Mouse (Mus musculus) urinary bladder, postnatal 36 days (tissue): ENCODE measurements at regions not wholly inside any gene's neighbourhood (a gene's known extent, or its start where the extent isn't known, plus 50 kb on each side); places are given as distances from the start of the nearest gene placed in this dataset.

ENCODE experiments used
- DNase-seq, 2 experiments: peaks; one replicate each; pipeline ENCODE4 v3.0.0; 2022; ENCODE audit warnings: low spot score in 2 of 2, mixed read lengths in 1 of 2

DNA sequence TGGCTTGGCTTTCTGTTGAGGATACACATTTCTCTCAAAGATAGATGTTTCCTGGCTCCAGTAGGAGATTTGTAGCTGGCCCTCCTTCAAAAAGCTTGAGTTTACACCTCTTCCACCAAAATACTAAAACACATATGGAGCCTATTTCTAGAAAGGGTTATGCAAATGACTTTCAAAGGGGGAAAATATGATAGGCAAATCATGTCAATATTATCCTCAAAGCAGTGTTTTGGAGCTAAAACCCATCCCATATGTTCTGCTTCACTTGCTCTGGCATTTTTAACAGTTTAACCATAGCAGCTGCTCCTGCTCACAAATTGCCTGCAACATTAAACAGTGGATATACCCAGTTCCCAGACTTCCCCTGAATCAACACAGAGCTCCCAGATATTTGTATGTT lies 525.5 kb upstream of the Pappa start:
- no peak for DNase-seq

DNA sequence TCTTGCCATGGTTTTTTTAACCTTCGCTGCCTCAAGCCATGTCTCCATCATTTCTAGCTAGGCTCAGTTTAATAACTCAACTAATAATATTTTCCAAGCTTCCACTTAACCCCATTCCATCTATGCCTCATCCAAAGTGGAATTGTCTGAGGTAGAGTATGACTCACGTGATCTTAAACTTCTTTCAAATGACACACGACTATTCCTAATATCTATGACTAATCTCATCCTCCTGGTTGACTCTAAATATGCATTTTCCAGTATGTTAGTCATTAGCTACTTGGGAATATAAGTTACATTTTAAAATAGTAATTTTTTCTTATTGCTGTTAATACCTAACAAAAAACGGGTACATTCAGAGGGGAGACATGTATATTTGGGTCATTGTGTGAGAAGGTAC lies 524.8 kb upstream of the Pappa start:
- no peak for DNase-seq

DNA sequence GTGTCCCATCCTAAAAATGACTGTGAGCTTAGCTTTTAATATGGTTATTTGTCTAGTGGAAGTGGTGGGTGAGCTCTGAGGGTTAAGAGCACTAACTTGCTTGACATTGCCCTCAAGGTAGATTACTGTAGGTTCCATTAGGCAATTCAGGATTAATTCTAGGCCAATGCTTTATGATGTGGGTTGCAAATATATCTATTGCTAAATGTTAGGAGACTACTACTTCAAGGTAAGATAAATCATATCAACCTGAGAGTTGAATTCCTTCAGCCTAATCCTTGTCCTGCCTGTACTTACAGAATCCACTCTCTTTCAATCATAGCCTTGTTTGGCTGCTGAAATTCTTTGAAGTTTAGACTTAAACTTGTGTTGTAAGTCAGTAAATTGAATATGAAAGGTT lies 501.2 kb upstream of the Pappa start:
- no peak for DNase-seq

DNA sequence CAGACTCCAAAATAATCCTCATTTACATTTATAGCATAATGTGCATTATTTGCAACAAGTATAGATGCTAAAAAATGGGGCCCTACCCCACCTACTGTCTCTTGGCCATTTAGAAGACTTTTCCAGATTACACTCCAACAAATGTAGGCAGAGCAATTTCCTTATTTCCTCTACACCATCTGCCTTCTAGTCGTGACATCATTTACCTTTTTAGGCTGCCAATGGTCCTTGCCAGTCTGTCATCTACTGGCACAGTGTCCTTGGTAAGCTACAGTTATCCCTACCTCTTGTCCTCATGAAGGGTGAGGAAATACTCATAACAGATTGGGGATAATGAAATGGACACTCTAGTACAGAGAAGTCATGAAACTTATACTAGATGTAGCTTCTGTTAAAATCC lies 491.8 kb upstream of the Pappa start:
- no peak for DNase-seq

DNA sequence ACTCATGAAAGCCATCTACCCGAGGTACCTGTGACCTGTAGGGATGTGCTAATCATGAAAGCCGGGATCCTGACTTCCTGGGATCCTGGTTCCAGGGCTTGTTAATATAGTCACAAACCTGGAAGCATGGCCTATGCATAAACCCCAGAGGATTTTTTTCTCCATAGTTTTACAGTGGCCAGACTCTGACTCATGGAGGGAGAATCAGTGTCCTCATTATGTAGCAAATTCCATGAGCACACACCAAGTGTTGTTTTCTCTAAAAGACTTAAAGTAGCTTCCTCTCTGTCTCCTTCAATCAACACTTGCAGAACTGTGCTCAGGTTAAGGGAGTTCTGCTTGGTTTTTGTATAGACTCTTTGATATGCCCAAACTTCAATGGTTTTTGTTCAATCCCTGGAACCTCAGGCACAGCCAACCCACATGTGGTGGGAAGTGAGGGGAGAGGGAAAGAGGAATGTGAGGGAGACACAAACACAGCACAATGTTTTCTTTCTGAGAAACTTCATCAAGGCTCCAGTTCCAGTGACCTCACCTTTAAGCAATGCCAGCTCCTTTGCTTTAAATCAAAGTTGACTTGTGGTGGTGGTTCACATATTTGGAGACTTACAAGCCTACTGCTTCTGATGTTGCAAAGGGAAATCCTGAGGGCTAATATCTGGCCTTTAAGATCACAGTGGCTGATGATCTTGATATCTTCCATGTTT lies 488.6 kb upstream of the Pappa start:
- no peak for DNase-seq

DNA sequence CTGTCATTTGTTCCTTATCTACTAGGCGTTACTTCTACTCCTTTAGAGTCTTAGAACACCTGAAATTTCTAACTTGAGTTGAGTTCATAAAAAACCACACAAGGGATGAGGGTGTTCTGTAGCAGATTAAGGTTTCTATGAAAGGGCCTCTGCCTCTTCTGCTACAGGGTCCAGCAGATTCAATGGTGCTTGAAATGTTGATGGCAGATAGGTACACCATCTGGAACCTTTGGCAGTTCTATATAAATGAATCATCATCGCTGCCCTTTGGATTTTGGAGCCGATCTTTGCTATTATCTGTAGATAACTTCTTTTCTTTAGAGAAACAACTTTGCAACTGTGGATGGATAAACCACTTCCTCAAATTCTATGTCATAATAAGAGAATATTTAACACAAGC lies 483.9 kb upstream of the Pappa start:
- DNase-seq = no peak

DNA sequence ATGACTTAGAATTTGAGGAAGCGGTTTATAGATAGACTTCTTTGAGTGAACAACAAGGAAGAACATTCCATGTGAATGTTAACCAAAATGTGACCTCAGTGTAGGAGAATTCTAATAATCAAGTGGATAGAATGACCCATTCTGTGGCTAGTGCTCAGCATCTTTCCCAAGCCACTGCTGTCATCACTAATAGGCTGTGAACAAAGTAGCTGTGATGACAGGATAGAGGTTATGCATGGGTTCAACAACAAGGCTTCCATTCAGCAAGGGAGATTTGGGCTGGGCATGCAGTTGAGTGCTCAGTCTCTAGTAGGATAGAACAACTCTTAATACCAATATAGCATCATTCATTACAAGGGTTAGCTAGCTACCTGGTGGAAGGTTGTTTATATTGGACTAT lies 483.0 kb upstream of the Pappa start:
- DNase-seq = no peak

DNA sequence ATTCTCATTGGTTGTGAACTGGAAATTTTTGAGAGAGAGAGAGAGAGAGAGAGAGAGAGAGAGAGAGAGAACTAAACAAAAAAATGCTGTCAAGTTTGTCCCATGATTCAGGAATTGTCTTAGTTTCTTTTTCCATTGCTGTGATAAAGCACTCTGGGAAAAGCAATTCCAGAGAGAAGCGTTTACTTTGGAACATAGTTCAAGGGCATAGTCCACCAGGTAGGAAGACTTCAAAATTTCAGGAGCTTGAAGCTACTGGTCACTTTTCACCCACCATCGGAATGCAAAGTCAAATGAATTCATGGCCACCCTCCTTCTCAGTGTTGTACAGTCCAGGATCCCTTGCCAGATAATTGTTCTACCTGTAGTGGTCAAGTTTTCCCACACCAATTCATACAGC lies 478.8 kb upstream of the Pappa start:
- no peak for DNase-seq

DNA sequence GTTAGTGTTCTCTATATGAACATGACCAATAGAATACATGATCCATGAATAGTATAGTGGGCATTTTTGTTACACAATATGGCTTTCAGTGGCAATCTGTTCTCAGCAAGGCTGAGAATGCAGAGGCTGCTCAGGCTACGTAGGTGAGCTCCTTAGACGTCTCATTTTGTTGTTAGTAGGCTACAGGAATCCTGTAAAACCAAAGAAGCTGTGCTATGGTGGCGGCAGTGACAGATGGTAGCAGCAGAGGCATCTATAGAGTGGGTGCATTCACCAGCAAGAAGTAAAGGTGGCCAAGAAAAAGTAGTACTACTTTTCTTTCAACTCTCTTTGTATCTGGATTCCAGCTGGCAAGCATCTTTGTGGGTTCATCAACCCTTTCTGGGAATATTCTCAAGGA lies 469.8 kb upstream of the Pappa start:
- no peak for DNase-seq

DNA sequence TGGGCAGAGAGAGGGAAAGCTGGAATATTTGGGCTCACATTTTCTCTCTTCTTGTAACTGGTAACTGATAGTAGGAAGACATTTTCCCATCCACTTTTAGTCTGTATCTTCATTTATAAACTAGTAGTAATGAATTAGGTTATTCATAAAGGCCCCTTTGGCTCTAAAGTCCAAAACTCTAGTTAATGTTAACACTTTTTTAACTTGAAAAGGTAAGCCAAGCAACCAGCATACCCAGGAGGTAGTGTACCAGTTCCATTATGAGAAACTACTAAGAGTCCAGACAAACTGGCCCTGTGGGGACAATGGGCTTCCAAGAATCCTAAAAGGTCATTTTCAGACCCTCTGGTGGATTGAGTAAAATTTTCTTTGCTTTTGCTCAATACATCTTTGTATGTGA lies 468.4 kb upstream of the Pappa start:
- DNase-seq = no peak

DNA sequence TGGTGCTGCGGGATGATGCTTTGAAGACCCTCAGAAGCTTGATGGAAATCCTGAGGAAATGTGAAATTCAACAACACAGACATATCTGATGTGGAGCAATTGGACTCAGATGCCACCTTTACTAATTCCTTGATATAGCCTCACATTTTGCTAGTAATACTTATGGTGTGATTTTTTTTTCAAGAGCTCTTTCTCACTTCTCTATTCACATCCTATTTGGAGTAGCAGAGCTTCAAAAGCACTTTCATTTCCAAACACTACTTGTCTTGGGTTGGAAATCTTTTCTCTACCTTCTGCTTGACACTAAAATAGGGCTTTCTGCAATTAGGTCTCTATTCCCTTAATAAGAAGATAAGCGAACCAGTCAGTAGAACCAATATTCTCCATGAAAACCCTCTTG lies 460.3 kb upstream of the Pappa start:
- DNase-seq = no peak

DNA sequence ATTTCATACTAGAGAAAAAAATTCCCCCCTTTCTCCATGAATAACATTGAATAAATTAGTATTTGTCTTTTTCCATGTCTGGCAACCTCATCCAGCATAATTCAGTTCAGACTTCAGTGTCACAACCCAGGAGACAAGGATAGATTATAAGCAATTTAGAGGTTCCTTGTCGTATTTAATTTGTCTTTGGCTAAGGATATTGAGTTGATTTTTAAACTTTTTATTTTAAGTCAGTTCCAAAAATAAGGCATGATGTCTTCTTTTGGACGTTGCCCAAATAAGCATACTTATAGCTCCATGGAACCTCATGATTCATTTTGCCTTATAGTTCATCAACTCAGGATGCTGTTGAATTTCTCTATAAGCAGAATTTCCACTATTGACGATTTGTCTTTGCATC lies 456.0 kb upstream of the Pappa start:
- no peak for DNase-seq

DNA sequence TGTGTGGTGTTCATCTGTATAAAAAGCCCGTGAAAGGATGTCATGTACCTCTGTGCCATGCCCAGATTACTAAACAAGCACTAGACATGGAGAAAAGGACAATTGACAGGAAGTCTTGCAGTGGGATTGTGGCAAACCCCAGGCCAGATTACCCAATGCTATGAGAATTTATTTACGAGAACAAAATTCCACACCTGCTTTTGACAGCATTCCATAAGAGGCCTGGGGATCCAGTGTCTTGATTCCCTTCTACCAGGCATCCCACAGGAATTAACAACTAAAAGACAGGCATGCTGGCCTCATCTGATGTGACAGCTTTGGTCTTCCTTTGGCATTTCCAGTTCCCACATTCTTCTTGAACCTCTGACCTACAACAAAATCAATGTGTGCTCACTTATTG lies 454.3 kb upstream of the Pappa start:
- DNase-seq = no peak

DNA sequence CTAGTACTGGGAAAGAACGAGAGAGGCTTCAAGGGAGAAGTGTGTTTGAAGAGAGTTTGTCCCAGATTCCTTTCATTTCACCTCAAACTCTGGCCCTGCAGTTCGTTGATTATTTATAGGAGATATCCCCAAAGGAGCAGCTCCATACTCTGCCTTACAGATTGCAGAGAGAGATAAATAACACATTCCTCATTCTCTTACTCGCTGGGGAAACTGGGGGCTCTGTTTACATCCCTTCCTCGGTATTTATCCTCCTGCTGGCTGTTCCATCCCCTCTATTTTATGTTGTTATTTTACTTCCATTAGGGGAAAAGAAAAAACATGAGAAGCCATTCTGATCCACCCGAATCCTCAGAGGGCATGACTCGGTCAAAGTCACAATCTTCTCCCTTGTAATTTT lies 447.5 kb upstream of the Pappa start:
- no peak for DNase-seq

DNA sequence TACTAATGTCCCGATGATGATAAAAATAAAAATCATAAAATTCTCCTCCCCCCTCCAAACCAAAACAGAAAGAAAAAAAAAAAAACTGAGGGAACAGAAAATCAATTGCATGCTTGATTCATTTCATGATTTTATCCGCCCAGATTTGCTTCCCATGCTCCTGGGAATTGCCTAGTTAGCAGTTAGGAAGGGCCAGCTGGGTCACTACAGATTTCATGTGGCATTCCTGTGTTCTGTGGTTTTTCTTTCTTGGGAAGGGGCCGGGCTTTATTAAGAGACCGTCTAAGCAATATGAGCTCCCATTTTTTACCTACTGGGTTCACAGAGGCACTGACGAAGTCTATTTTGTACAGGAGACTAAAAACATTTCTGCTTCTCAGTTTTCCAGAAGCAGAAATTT lies 447.1 kb upstream of the Pappa start:
- DNase-seq = no peak

DNA sequence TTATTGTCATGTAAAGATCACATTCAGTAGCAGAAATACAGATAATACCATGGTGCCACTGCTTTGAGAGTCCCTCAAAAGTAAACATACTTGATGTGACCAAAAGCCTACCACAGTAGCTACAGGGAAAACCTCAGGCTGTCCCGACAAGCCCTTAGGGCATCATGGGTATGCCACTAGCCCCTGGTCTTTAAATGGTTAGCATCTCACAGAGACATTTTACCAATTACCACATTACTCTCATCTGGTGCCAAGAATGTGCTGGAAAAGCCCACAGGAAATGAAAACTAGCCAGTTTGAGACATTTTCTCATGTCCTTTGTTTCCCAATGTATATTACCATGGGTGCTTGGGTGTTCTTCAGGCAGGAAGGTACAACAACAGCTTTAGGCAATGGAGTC lies 439.3 kb upstream of the Pappa start:
- DNase-seq = no peak

DNA sequence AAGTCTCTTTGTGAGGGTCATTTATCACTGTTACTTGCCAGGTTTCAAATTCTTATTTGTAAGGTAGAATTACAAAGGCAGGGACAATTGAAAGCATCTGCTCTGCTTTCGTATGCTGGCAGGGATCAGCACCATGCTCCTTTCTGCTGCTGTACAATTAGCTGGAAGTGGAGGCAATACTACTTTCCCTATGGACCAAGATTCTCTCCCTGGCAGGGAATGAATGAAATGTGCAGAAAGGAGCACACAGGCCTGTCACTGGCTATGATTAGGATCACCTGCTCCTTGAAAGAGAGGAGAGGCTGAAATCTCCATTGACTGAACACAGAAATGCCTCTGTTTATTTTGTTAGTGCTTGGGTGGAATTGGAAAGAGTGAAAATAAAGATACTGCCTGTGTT lies 427.8 kb upstream of the Pappa start:
- DNase-seq = no peak

DNA sequence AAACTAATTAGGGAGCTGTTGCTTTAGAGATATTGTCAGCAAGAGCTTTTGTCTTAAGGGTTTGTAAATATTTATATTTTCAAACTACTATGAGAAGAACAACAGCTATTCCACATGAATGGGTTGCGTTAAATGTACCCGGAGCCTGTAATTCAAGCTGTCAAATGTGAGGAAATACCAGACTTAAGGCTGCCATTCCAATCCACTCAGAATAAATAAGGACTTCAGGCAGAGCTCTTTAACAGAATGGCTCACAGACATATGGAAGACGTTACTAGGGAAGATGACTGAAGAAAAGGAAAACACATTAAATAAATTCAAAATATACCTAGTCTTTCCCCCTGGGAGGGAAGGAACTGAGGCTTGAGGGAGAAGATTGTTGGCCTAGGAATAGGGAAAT lies 400.7 kb upstream of the Pappa start:
- no peak for DNase-seq

DNA sequence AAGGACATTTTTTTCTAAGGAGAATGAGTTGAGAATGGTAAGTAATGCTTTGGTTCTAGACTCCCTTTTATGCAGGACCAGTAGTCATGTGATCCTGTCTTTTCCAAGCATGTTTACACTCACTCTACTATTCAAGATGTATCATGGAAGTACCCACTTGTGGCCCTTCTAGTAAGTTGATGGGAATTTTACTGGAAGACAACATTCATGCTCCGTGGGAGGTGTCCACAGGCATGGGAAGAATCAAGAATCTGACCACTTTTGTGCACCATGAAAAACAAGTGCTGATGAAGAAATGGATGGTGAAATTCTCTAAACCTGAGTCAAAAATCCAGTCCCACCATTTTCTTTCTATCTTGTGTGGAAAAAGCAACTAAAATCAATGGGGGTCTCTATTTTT lies 399.1 kb upstream of the Pappa start:
- no peak for DNase-seq

DNA sequence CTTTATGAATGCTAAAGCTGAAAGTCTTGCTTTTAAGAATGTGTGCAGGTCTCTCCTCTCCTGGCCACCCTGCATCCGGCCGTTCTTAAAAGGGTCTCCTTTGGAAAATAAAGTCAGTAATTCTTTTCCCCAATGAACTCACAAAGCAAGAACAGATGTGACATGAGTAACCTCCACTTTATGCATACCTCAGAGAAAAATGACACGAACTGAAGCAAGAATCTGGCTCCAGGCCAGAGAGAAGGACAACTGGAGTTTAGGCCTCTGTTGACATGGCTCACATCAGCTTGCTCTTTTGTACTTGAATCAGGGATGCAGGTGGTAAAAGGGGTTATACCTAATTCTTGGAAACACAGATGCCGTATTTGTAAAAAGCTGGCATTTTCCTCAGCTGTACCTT lies 368.0 kb upstream of the Pappa start:
- no peak for DNase-seq

DNA sequence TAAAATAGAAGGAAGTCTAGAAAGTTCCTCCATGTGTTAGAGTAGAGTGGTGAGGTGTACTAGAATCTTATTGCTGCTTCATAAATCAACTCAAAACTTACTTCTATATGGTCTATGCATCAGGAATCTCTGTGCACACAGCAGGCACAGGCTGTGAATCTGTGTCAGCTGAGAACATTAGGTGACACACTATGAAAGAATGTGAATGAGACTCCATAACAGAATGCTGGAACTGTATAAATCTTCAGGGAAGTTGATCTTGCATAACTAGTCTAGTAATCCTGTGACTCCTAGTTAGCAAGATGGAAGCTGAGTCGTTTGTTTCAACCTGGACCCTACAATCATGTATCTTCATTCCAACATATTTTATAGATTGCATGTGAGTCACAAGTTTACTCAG lies 355.4 kb upstream of the Pappa start:
- DNase-seq = no peak

DNA sequence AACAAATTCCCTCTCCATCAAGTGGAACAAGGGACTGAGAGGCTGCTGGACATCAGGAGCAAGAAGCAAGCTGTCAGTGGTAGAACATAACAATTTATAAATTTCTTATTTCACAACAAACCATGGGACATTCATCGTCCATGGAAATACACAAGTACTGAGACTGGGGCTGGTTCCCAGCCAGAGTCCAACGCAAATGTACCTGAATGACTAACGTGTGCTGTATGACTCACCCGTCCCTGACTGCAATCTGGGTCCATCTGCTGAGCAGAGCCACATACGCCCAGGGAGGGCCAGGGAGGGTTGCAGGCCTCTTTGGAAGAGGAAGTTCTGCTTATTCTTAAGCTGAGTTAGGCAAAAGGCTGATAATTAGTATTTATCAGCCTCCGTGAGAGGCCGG lies 320.1 kb upstream of the Pappa start:
- peak; percentile 33 to 37 for DNase-seq

DNA sequence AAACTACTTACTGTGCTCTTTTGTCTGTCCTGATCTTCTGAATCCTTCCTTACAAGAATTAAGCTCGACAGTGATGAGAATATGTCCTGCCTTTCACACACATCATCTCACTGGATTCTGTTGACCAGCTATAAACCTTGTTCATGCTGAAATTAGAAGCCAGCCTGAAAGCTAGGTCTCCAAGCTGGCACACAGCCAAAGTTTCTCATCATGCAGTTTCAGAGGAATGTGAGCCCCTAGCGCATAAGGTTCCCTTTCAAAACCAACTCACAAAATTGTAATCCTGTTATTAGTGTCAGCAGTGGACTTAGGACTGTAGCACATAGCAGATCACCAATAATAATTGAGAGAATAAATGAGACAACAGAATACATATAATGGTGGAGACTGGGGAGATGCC lies 319.0 kb upstream of the Pappa start:
- DNase-seq = no peak

DNA sequence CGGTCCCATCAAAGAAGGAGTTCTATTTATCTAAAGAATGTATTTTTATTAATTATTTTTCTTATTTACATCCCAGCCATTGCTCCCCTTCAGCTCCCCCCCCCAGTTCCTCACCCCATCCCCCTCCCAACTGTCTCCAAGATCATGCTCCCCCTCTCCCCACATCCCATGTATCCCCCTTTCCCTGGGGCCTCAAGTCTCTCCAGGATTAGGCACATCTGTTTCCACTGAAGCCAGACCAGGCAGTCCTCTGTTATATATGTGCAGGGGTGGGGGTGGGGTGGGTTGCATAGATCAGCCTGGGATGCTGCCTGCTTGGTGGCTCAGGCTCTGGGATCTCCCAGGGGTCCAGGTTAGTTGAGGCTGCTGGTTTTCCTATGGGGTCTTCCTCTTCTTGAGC lies 316.8 kb upstream of the Pappa start:
- DNase-seq = no peak

DNA sequence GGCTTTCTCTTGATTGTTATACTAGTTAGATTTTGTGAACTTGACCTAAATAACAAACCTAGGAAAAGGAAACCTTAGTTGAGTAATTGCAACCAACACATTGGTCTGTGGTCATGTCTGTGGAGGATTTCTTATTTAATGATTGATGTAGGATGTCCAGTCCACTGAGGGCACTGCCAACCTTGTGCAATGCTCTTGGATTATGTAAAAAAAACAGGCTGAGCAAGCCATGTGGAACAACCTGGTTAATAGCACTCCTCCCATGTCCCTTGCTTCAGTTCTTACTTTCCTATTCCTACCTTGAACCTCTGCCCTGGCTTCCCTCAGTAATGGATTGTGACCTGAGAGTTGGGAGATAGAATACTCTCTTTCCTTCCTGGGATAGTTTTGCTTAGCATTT lies 312.0 kb upstream of the Pappa start:
- no peak for DNase-seq
